Mouse (Mus musculus): Measurements from ENCODE around the gene Cx3cr1.

Cx3cr1 gene

DNA sequence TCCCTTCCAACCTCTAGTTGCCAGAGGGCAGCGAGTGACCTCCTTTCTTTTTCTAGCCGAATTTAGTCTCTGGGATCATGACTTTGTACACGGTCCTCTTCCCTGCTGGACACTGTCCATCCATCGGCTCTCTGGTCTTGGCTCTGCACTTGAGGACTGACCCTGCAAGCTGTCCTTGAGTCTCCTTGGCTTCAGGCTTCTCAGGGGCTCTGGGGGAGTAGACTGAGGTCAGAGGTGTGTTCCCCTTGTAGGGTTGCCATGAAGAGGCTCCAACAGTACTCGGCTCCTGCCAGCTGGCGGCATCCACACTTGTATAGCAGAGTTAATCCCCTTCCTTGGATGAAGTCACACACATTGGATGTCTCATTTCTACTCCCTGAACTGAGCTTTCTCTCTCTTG lies 70.0 kb downstream of the Cx3cr1 start:
- 72% methylated on average over 6 of the region's 6 CpGs for WGBS

DNA sequence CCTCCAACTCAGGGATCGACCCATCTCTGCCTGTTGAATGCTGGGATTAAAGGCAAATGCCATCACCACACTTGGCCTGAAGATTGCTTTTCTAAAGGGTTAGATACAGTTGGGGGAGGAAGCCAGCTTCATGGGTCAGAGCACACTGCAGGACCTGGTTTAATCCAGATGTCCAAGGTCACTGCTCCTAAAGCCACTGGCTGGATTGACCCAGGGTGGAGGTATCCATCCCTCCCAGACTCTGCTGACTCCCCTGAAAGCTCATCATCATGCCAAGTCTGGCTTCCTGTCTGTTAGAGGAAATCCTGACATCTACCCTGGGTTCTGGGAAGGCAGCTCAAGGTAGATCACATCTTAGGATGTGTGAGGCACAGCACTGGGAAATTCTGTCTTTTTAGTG lies 70.9 kb downstream of the Cx3cr1 start:
- WGBS, result 85% methylated on average over 1 of the region's 1 CpGs

DNA sequence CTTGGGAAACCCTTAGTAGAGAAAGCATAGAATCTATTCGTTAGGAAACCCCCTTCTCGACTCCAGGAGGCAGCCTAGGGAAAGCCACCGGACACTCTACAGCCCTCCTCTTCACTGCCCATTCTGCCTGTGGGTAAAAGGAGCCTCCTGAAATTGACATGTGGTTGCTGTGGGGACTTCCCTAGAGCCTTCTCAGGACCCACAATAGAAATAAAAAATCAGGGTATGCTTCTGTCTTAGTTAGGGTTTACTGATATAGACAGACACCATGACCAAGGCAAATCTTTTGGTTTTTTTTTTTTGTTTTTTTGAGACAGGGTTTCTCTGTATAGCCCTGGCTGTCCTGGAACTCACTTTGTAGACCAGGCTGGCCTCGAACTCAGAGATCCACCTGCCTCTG lies 73.6 kb downstream of the Cx3cr1 start:
- WGBS, result 90% methylated on average over 4 of the region's 4 CpGs

DNA sequence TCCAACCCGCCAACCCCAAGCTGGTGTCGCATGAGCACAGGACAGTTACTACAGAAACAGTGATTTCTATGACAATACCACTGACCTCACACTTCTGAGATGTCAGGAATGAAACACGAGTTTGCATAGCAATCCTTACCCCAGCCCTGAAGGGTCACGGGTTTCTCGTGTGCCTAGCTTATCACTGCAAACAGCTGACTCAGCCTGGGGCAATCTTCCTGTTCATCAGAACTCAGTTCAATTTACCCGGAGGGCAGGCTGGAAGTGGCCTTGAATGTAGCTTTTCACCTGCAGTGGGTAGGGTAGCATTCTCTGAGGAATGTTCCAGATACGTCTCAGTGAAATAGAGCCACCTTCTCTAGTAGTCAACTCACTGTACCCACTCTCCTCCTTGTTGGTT lies 75.5 kb downstream of the Cx3cr1 start:
- WGBS, result 90% methylated on average over 7 of the region's 7 CpGs

DNA sequence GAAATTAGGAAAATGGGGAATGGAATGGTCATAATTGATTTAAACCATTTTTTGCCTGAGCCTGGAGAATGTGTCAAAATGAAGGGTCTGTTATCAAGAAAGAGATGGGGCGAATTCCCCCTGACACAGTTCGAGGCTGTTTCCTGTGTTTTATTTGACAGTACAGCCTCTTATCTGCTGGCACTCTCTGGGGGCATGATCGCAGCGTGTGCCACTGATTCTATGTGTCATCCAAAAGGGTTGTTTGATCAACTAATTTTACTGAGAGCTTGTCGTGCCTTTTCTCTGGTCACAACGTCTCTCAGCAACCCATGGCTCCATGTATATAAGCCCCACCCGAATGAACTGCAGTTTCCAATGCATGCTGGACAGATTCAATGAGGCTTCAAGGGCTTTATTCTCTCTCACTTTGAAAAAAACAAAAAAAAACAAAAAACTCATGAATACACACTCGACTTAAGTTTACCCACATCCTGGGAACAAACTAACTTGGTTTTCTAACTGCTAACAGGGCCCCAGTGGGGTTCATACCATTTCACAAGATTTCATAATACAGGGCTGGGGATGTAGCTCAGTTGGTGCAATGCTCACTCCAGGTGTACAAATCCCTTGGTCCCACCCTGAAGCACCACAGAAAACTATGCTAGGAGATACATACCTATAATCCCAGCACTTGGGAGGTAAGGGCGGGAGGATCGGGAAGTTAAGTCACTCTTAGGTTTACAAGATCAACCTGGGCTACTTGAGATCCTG lies 76.4 kb downstream of the Cx3cr1 start:
- WGBS, result 80% methylated on average over 10 of the region's 10 CpGs

DNA sequence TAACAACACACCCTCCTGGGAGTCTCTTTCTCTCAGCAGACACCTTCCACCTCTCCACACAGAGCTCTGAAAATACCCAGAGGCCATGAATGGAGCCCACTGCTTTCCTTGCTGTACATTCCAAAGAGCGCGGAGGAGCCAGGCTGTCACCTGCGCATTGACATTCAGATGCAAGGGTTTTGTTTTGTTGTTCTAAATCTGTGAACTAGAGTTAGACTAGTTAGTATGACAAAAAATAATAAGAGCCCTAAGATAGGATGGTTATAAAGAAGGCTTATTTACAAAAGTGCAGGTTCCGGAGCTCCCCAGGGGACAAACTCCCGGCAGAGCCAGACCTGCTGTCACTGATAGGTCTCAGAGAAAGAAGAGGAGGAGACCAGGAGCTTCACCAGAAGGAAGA lies 78.4 kb downstream of the Cx3cr1 start:
- 61% methylated on average over 5 of the region's 5 CpGs for WGBS

DNA sequence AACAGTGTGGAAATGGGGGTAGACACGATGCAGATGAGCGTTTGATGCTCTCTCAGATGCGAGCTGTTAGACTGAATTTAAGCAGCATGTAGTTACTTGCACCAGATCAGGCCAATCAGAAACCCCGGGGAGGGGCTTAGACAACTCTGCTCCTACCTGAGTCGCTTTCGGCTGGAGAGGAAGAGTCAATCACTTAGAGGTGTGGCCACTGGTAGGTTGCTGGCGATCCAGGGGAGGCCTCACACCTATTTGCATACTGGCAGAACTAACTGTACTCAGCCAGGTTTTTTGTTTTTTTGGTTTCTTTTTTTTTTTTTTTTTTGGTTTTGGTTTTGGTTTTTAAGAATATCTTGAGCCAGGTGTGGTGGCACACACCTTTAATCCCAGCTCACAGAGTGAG lies 81.4 kb downstream of the Cx3cr1 start:
- 77% methylated on average over 7 of the region's 7 CpGs for WGBS

DNA sequence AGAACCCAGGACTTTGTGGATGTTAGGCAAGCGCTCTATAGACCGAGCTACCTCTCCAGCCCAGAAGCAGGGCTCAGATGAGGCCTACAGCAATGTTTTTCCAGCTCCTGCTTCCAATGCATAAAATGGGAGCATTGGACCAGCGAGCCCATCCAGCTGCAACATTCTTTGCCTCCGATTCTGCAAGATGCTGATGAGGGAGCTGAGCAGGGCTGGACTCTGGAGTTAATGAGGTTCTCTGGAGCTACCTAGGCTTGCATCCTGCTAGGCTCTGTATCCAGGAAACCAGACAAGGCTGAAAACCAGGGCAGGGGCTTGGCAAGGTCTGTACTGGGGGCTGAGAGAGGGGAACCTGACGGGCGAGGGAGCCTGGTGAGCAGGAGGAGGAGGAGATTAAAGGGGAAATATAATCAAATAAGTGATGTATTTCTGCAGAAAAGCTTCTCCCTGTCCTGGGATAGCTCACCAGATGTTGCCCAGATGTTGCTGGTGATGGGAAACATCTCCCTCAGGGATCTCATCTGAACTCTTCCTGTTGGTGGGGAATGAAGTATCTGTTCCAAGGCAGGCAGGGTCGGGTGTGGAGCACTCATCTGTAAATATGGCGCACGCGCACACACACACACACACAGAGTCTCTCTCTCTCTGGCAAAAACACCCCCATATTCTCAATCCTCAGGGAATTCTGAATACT lies 83.7 kb downstream of the Cx3cr1 start:
- WGBS, result 86% methylated on average over 10 of the region's 10 CpGs

DNA sequence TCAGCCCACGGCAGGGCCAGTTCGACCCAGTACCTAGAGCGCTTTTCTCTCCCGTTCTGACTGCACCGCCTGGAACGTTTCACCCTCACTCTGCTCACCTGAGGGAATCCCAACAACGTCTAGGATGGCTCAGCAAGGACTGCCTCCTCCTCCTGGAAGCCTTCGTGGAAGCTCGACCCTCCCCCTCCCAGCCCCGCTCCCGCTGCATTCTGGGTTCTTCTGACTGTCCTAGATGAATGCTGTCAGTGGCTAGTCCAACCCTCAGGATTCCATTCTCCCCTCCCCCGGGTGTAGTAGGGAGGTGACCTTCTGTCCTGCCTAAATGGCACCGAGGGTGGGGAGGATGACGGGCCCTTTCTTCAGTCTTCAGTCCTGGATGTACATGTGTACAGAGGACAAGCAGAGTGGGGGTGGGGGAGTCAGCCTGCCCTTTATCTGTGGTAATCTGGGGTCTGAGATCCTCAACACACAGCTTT lies 85.1 kb downstream of the Cx3cr1 start, which contains the start of gene Csrnp1:
TSS of gene Csrnp1 (minus strand) at position 123 of the 476 bp plus-strand sequence.
- WGBS, result 38% methylated on average over 14 of the region's 14 CpGs

DNA sequence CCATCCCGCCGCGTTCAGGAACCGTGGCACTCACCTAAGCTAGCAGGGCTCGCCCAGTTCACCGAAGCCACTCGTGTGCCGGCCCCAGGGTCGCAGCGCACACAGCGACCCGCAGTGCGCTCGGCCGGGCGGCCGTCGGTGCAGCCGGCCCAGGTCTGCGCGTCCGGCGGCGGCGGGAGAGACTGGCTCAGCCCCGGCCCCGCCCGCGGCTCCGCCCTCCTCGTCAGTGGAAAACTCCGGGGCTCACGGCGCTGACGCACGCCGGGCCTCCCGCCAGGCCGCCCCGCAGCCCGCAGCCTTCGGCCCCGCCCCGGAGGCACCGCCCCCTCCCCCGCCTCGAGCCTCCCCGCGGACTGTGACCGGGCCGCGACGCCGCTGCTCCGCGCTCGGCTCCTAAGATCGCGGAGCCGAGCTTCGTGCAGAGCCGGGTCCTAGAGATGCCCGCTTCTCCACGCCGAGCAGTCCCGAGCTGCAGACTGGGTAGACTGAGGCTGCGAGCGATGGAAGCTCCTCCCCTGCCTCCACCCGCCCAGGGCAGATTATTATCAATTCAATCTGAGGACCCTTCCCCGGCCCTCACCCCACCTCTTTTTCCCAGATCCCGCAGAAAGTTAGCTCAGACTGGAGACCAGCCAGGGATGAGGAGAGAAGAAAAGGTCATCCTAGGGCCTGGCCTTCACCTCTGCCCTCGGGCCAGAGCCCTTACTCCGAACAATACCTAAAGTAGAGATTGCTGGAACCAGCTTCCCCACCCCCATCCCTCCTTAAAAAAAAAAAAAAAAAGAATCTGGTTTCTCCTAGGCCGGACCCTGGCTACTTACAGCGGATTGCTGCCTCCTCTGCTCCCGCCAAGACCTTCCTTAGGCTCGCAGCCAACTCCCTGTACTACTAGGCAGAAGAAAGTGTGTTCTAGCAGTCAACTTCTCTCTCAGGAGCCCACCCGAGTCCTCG lies 85.8 kb downstream of the Cx3cr1 start:
- 3% methylated on average over 65 of the region's 79 CpGs for WGBS

DNA sequence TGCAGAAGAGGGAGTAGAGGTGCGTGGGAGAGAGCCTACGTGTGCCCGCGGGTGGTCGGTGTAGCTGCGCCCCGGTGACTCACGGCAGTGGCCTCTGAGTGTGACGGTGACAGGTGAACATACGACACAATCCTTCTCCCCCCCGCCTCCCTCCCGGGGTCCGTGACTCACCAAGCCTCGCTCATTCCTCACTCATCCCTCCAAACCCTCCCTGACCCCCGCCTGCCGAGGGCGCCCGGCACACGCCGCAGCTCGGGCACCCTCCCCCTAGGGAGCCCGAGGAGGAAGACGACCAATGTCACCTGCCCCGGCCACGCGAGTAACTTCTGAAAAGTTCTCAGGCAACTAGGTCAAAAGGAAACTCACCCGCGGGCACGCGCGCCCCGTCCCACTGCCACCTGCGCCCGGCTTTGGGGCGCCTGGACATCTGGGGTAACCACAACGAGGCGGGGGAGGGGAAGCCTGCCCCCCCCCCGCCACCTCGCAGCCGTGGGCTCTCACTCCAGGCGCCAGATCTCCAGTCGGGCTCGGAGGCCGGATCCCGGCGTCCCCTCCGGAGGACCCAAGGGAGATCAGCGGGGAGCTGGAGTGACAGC lies 86.6 kb downstream of the Cx3cr1 start:
- WGBS, result under 1% methylated on average over 48 of the region's 48 CpGs

DNA sequence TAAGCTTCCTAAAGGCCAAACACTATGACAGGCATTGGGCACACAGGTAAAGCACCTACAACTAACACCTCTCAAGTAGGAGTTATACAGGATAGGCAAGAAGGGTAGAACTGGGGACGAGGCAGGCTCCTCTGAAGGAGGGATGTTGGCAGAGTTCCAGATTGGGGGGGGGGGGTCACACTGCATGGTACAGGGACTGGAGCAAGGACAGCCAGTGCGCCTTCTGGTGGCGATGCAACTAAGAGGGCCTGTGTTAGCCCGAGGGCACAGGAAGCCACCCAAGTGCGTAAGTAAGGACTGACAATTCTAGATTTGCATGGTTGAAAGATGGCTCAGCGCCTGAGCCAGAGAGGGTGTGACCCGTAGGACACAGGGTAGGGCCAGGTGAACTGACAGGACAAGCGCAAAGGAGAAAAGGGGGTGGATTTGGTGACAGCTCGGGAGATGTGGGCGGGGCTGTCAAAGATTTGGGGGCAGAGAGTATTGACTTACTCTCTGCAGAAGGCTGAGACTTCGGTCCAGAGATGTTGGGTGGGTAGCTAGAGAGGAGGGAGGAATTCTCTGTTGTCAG lies 87.4 kb downstream of the Cx3cr1 start:
- WGBS, result 4% methylated on average over 11 of the region's 11 CpGs

DNA sequence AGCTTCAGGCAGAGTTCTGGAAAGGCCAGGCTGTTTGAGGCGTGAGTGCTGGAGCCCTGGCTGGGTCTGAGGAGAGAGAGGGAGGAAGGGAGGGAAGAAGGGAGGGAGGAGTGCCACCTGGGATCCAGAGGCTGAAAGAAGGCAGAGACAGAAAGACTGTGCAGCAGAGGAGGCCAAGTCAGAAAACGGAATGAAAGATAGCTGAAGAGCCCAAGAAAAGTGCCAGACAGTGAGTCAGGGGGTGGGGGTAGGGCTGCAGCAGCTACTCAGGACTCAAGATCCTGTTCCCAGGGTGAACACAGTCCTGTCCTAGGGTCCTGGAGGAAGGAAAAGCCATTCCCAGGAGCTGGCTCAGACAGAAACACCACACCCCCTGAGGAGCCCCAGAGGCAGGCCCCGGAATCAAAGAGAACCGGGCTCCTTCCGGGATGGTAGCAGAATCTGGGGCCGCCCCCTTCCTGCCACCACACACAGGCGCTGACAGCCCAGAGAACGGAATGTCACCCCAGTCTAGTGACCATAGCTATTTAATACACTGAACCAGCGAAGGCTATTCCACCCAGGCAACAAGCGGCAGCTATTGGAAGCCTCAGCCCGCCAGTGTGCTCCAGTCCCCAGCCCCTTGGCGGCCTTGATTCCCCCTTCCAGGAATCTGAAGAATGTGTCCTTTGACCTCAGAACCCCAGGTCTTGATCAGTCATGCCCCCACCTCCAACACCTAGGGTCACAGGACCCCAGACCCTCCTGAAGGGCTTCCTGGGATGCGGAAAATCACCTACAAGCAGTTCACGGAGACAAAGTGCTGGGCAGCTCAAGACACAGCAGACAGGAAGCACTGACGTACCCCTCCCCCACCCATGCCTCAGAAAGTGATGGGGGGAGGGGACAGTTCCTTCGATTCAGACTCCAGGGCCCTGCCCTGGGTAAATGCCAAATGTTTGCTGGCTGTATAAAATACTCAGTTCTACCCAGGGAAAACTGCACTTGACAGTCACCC lies 88.2 kb downstream of the Cx3cr1 start:
- 3% methylated on average over 16 of the region's 16 CpGs for WGBS

DNA sequence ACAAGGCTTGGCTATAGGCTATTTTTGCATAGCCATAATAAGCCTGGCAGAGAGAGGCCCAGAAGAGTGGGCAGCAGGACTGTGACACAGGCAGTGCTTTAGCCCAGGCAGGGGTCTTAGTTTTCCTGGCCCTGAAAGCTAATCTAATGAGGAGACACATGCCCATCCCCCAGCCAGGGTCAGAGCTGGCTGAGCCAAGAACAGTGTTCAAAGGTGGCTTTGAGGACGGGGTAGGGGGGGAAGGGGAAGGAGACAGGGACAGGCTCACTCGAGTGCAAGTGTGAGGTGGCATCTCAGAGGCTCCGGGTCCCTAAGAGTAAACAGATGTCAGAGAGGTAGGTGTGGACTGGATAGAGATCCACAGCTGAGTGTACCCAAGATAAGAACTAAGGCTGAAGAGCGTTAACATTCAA lies 88.9 kb downstream of the Cx3cr1 start:
- 7% methylated on average over 4 of the region's 4 CpGs for WGBS

DNA sequence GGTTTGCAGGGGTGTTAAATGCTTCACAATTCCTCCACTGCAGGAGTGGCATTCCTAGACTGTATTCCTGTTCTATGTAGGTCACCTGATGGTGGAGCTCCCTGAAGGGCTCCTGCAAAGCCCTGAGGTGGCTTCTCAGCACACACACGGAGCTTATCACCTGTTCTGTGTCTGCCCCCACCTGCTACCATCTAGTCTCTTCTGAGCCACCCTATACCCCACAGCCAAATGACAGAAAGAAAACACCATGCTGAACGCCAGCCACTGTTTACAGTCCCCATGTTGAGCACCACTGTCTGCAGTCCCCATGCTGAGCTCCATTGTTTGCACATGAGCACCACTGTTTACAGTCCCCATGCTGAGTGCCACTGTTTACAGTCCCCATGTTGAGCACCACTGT lies 89.9 kb downstream of the Cx3cr1 start:
- WGBS, result 40% methylated on average over 2 of the region's 2 CpGs

DNA sequence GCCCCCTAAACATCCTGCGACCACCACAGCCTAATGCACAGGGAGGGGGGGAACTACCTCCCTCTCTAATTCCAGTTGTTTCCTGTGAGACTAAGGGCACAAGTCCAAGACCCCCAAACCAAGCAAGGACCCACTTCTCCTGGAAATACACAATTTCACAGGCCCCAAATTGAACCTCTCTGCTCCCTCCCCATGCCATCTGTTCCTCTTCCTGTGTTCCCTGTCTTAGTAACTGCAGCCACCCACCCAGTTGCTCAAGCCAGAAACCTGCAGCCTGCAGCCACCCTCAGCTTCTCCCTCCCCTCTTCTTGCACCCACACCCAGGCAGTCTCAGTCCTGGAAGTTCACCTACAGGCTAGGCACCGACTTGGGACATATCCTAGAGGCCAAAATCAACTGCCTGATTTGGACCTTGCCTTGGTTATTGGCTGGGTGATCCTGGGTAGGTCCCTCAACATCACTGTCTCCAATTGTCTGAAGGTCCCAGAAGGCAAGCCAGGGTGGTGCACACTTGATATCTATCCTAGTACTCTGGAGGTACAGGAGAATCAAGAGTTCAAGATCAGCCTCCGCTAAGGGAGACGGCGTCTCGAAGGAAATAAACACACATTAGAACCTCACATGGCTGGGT lies 90.8 kb downstream of the Cx3cr1 start:
- WGBS, result 58% methylated on average over 6 of the region's 6 CpGs

DNA sequence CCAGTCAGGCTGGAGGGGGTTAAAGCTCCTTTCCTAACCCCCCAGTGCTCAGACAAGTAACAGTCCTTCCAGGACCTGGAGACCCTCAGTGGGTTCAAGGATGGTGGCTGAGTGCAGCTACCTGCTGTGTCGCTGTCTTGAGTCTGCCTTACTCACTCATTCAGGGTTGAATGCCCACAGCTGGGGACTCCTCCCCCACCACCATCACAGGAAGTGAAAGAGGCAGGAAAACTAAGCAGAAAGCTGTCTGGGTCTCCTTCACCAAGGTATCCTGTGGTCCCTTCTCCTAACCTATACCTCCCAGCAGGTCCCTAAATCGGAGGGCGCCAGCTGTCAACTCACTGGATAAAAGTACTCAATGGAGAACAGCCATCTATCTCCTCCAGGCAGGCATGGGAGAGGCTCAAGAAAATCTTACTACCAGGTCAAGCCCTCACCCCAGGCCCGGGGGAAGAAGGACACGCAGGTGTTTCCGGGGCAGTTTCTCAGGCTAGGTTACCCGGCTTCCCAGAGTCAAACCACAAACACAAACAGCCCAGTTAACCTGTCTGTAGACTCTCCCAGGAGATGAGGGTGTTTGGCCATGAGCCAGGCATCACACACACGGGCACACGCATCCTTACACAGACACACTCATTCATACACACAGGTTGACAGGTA lies 91.4 kb downstream of the Cx3cr1 start:
- 52% methylated on average over 9 of the region's 9 CpGs for WGBS

DNA sequence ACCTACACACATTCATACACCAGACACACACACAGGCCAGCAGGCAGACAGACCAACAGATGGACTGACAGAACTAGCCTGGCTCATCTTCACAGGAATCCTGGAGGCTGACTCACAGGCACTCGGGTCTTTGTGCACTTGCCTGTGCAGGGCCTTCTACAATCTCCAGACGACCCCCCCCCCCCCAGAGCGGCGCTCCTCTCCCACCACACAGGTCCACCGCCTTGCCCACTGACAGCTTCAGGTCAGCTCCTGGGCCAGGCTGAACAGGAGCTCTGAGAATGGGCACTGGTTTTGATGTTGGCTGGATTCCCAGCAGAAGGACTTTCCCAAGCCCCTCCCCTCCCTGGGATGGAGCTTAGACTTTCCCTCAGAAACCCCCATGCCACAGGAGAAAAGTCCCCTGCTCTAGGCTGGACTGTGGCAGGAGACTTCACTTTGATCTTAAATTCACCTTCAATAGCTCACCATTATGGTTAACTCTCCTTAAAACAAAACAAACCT lies 92.1 kb downstream of the Cx3cr1 start:
- 23% methylated on average over 5 of the region's 5 CpGs for WGBS

All from cerebral cortex, adult 2 months (tissue).